20 mouse cellular contexts compared by ENCODE assay signal in the genomic region with DNA sequence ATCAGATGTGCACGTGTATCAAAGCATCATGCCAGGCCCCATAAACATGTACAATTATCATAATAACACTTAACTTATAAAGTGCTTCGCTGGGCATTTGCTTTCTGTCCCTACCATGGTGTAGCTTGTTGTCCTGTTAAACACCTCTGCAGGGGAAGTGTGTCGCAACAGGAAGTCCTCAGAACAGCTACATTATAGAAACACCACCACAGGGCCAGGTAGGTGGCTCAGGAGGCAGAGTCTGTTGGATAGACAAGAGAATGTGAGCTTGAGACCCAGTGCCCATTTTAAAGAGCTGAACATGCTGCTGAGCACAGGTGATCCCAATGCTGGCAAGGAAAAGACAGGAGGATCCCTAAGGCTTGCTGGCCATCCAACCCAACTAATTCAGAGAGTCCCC.
"Had no signal": no experiment of that assay in that cellular context is flagged by ENCODE, and none has a peak within 500 bp of the region (broad histone marks: within the 10 kb centered on the region; RNA-seq: fewer than 3 reads in every experiment).

No protein-coding gene starts in this region.

- DNase-seq: cerebellum, adult 8-10 months; cerebellum, adult 9-10 months; cerebellum, adult 9-11 months; cerebellum, postnatal 10 days; cerebellum, postnatal 14 days; cerebellum, postnatal 25 days; cerebellum, postnatal 36 days; embryo, embryonic 11 days; forebrain, postnatal 0 days; gastrocnemius, adult 2 months; gastrocnemius, postnatal 10 days; gastrocnemius, postnatal 14 days; gastrocnemius, postnatal 25 days; gastrocnemius, postnatal 36 days; heart, adult 18-20 months; heart, adult 2 months had no signal

- ATAC-seq: forebrain, embryonic 13.5 days; forebrain, embryonic 14.5 days; forebrain, embryonic 15.5 days; forebrain, embryonic 16.5 days; forebrain, postnatal 0 days had no signal
